Mouse (Mus musculus) gastrocnemius, postnatal 4 days (tissue): ENCODE measurements around the gene Gstm3. TPM values are rescaled to one million over a fixed set of nuclear protein-coding genes. Genes with fewer than 3 reads are reported as not detected.
A peak's percentile ranks its signal among the peaks of the same experiment; 100 is the strongest.
"Not testable (repeated sequence)": the region's sequence is repeated elsewhere in the genome, so short reads cannot be mapped to it uniquely, and the experiment has no call there.

Experiments
- DNase-seq, 2 experiments: peaks; one replicate each; pipeline ENCODE4 v3.0.0; 2021 to 2022; ENCODE audit warnings: low spot score in 2 of 2, mixed read lengths in 2 of 2
- total RNA-seq, 2 experiments: library from RNA; stranded (reverse); gene quantifications; 2 replicates each; pipeline ENCODE4 v1.2.3; 2021

Gstm3 gene
- total RNA-seq, 2 experiments from 2014 or later, result not detected

DNA sequence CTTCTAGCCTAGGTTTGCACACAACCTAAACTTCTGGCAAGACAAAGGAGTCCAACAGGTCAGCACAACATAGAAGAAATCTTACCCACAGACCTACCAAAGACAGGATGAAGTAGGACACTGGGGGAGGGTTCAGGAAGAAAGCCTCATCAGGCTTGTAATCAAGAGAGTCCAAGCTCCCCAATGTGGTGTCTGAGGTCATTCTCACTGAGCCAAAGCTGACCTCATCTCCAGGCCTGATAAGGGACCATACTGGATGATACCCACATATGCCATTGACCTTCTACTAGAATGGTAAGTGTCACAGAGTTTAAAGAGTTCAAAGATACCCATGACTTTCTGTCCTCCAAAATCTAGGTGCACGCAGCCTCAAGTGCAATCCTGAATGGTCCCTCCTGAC, 5.2 kb upstream of the Gstm3 start:
- no peak for DNase-seq

DNA sequence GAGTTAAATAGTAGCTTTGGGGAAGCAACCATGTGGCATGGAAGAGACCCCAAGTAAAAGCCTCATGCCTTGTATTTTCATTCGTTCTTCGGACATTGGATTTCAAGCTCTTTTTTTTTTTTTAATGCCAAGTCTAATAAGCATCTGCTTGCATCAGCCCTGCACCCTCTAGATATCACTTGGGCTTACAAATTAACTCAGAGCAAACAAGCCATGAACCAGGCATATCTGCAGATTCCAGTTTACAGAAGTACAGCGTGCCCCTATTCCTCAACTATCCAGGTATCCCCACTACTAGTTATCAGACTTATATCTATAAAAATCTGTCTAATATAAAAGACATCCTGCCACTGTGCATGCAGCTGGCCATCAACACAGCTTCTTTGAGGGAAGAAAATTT, 3.0 kb upstream of the Gstm3 start:
- no peak for DNase-seq

DNA sequence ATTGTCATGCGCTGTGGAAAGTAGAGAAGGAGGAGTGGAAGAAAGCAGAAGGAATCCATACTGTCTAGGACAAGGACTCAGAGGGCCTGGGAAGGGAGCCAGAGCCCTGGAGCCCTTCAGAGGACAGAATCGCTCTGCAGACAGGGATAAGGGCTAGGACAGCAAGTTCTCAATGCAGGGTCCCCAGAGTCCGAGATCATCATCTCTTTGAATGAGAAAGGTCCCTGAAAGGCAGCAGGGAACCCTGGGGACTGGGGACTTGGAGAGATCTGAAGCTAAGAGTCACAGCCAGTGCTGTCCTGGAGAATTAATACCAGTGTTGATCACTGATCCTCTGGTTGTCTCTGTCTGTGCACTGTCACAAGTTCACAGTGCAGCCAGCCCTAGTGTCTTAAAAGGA, 2.0 kb upstream of the Gstm3 start:
- not testable (repeated sequence) for DNase-seq

DNA sequence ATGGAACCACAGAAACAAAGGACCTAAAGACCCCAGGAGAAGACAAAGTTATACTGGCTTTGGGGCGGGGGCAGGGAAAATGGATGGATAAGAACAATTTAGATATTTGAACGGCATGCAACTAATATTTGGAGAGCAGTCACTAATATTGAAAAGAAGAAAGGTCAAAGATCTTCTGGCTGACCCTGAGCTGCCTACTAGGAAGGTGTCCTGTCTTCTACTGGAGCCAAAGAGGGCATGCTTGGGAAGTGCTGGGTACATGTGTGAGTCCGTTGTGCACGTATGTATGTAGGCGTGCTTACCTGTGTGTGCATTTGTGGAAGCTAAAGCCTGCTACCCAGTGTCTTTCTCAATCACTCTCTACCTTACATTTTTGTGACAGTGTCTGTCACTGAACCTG, 2.5 kb downstream of the Gstm3 start:
- no peak for DNase-seq

DNA sequence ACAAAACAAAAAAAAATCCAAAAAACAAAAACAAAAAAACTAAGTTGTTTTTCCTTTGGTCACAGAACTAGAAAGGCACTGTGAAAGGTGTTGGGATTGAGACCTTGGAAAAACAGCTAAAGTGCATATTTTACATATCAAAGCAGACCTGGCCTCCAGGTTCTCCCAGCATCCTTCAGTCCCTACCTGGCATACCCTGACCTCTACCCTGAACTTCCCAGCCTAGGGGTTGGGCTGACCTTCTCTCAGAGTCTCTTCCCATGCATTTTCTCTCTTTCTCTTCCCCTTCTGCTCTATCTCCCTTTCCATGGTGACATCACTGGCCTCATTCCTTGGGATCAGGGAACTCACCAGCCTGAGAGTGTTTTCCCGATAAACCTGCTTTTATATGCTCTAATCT, 3.5 kb downstream of the Gstm3 start:
- no peak for DNase-seq

DNA sequence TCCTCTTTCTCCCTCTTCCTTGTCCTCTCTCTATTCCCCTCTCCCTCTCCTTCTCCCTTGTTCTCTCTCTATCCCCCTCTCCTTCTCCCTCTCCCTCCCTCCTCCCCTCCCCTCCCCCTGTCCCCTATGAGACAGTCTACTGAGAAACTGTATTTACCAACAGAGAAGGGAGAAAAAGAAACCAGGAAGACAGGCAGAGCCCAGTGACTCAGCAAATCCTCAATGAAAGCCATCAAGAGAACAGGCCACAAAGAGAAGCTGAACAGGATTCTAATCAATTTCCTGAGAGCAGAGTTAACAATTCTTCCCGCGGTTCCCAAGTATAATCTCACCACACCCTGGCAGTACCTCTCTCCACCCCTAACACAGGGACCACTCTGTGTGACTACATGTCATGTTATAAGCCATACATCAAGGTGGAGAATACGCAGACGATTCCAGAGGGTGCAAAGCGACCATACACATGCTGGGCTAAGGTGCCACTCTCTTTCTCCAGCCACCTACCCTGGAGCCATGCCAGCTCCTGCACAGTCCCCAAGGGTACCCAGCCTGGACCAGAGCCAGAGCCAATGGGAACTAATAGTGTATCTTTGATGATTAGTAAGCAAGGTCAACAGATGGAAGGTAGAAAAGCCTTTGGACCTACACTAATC, 4.3 kb downstream of the Gstm3 start:
- DNase-seq, result no peak

DNA sequence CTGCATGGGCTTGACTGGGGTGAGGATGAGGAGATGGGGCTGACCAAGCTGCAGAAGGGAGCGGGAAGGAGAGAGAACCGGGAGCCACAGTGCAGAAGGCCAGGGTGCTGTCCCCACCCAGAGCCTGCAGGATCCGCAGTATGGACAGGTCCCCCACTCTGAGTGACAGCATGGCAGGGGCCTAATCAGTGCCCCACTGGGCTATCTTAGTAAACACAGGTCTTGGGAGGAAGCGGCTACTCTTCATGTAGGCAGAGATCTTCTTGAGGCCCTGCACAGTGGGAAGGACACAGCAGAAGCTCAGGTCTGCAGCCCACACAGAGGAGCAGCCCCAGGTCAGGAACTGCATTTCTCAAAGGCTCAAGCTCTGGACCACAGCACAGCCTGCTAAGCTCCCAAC, 5.1 kb downstream of the Gstm3 start:
- no peak for DNase-seq

DNA sequence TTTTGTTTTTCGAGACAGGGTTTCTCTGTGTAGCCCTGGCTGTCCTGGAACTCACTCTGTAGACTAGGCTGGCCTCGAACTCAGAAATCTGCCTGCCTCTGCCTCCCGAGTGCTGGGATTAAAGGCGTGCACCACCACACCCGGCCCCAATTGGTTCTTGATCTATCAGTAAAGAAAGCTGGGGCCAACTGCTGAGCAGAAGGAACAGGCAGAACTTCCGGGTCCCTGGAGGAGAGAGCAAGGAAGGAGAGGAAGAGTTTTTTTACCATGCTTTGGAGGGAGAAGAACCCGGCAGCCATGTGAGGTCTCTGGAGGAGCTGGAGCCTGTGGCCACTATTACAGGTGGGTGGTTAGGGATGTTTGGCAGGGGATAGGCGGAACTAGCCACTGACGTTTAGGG, 13.8 kb downstream of the Gstm3 start:
- DNase-seq, result not testable (repeated sequence)

DNA sequence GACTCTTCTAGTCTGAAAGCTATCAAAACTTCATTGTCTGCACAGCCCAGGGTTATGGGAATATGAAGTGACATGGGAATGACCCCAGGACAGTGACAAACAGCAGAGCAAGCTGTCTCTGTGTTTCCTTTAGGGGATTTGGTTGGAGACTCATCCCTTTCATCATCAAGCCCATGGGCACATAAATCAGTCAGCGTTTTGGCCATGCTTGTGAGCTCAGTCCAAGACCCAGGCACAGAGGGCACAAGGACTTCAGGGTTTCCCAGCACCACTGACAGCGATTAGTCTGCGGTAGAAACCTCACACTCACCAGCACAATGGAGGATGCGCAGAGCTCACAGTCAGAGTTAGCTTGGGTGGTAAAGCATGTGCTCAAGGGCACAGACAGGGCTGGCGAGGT, 15.2 kb downstream of the Gstm3 start:
- no peak for DNase-seq

DNA sequence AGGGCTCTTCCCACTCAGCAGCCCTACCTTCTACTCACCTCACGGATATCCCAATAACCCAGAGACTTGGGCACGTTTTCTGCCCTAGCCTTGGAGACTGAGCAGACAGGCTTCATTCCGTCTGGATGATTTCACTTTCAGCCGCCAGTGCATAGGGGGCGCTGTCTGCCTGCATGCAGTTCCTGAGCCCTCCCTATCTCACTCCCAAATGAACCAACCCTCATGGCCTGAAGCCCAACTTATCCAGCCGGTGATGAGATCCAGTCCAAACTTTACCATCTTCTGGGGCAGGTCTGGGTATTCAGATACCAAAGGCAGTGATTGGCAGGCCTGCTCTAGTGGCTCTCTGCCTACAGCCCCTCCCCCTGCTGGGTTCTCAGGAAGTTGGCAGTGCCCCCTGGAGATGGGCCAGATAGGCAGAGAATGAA, 15.7 kb downstream of the Gstm3 start:
- peak; percentile 43 to 77 for DNase-seq

DNA sequence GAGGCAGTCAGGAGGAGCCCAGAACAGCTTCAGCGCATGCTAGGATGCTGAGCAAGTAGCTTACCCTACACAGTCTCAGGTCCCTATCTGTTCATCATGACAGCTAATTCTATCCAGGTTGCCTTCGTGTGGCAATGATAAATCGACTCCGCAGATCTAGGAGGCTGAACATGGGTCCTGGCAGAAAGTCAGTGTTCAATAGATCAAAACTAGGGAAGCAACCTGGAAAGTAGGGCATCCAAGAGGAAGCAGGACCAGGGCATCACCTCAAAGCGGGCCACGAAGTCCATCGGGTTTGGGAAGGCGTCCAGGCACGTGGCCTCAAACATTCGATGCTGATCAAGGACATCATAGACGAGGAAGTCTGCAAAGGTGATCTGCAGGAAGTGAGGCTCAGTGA, 18.6 kb downstream of the Gstm3 start:
- DNase-seq, result no peak

DNA sequence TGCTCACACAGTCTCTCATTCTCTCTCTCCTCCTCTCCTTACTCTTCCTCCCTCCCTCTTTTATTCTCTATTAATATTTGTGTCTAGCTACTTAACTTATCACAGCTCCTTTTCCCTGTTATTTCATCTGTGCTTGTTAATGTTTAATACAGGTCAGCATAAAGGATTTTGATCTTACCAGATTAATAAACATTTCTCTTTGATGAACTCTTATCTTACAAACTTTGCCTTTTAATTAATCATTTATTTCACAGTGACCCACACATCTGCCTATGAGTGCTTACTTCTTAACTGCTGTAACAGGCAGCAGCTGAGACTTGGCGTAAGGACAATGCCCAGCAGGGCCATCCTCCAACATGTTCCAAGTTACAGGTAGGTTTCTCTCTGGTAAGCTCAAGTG, 19.6 kb downstream of the Gstm3 start:
- DNase-seq, result not testable (repeated sequence)

DNA sequence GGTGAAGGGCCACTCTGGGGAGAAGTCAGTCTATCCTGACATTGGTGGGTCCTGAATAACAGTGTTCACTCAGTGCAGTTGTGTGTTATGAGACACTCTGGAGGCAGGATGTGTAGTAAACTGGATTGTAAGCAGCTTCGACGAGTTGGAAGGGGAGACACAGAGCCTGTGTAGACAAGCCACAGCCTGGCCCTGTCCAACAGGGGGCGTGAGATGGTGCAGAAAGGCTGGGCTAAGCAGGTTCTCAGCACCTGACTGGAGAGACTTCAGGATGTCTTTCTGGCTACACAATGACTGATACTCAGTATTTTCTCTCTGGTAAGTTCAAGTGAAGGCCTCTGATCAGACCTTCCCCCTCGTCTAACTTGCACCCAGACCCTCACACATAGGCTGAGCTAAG, 23.4 kb downstream of the Gstm3 start:
- no peak for DNase-seq

DNA sequence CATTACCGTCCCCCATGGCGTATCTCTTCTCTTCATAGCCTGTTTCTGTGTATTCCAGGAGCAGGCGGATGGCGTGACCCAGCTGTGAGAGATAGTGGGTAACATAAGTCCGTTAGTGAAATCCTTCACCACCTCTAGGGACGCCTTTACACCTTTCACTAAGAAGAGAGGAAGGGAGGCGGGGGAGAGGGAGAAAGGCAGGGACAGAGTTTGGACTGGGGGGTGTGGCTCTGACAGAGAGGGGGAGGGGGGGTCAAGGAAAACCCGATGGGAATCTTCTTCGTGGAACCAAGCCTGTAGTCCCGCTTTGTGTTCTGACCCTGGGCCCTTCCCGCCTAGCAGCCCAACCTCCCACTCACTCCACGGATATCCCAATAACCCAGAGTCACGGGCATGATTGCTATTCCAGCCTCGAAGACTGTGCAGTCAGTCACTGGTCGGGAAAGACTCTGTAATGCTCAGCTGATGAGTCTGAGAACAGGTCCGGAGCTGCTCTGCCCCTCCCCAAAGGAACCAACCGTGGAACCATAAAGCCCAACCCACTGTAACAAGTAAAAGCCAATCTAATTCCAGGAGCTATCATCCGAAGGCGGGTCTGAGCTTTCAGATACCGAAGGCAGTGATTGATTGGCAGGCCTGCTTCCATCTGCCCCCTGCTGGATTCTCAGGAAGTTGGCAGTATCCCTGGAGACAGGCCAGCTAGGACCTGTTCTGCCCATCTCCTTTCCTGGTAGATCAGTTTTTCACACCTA, 25.7 kb downstream of the Gstm3 start, which contains the start of gene Gstm6:
Gene Gstm6 (minus strand): TSS at position 511 of the 752 bp plus-strand sequence.
- DNase-seq, result no peak

DNA sequence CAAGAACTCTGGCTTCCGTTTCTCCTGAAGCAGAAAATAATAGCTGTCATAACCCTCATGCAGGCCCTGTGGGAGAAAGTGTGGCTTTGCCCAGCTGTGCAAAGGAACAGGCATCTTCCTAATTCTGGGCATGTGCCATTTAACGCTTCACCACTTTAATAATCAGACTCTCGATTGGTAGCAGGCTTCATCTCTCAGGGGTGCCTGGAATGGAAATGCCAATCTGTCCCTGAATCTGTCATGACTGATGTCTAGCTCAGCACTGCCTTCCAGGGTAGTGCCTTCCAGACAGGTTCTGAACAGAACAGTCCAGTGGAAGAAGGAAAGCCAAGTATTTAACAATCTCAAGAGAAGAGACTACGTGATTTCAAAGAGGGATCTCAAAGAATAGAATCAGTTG, 27.8 kb downstream of the Gstm3 start:
- DNase-seq, result no peak

DNA sequence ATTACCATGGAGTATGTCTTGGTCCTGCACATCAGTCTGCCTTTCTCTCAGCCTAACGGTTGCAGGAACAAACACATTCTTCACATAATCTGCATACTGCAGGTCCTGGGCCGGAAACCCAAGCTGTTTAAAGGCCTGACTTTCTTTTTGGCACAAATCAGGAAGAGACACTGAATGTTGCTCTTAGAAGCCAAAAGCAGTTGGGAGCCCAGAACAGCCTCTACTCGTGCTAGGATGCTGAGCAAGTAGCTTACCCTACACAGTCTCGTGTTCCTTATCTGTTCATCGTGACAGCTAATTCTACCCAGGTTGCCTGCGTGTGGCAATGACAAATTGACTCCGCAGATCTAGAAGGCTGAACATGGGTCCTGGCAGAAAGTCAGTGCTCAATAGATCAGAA, 28.6 kb downstream of the Gstm3 start:
- DNase-seq, result no peak

DNA sequence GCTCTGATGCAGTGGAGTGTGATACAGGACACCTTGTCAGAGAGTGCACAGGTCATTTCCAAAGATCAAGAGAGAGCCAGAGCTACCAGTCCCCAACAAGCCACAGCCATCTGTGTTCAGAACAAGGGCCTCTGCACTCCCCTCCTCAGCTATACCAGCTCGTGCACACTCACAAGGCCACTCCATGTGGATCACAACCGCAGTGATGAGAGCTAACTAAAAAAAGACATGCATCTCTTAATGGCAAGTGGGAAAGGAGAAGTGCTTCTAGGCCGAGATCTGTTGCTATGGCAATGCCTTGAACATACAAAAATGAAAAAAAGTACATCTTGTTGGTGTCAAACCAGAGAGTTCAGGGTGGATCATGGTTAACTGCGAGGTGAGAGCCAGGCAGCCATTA, 29.3 kb downstream of the Gstm3 start:
- no peak for DNase-seq

DNA sequence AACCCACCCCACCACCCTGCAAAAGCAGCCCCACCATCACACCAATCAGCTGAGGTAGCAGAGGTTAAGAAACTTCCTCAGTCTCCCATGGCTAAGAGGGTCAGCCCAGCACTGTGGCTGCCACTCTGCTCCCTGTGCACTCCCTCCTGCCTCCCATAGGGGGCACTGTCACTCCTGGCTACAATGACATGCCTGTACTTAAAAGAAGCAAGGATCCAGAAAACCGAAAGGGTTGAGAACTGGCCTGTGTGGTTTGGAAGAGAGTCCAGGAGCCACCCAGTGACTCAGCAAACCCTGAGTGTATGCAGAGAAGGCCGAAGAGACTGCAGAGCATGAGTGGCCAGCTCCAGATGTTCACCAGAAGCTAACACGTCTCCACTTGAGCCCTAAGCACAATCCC, 29.7 kb downstream of the Gstm3 start:
- DNase-seq, result peak; percentile 45 to 53

DNA sequence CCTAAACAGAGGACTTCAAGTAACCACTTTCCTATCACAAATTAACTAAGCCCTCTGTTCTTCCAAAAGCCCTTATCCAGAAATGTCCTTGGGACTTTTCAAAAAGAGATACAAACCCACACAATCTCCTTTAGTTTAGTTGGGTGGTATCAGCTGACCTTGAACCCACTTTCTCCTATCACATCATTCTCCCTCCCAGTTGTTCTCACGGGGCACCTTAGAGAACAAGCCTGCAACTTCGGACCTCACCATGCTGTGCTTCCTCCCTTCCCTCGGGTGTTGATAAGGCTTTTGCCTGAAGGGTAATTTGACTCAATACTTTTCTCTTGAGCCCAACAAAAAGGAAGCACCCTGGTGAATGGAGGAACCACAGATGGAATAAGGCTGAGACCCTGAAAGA, 33.2 kb downstream of the Gstm3 start:
- no peak for DNase-seq

DNA sequence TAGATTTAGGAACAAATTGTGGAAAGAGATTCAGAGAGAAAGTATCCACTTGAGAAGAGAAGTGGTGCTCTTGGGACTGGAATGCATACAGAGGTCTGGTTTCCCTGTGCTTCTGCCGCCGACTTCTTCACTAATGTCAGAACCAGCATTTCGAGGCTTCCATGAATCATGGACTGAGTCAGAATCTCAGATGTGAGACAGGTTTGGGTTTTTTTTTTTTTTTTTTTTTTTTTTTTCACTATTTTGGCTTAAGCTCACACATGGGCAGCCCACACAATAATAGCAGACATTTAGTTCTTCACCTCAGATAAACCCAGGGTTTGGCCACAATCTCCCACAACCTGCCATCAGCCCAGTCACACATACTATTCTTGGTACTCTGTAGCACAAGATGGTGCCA, 33.8 kb downstream of the Gstm3 start:
- no peak for DNase-seq

DNA sequence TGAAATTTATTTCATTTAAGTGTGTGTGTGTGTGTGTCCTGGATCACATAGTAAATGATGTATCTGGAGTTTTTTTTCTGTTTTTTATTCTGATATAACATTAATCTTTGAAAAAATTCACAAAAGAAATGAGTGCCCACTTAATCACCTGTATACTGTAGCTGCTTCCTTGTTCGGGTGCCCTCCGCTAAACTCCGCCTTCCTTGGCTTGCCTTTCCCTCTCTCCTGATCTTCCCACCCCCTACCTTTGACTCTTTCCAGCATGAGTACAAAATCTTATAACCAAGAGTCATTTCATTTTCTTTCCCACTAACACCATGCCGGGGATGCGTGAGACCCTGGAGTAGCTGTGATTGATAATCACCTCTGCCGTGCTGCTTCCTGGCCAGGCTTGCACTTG, 37.0 kb downstream of the Gstm3 start:
- DNase-seq, result no peak

DNA sequence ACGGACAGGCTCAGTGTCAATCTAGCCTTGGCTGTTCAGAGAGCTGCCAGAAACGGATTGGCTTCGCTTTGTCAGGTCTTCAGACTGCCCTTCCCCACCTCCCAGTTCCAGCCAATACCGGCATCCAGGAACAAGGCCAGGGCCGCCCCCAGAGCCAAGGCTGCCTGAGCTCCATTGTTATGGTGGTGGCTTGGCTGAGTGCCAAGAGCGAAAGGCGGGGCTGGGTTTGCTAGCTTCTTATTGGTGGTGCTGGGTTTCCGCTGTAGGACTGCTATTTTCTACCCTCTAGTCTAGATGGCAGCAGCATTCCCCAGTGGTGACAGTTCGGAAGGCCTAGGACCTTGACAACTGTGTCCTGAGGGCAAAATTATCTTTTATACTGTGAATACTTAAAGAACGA, 37.4 kb downstream of the Gstm3 start, which contains the start of gene Gstm7:
Gene Gstm7 (minus strand): TSS at position 148 of the 400 bp plus-strand sequence.
- DNase-seq, result peak; percentile 91 to 97

DNA sequence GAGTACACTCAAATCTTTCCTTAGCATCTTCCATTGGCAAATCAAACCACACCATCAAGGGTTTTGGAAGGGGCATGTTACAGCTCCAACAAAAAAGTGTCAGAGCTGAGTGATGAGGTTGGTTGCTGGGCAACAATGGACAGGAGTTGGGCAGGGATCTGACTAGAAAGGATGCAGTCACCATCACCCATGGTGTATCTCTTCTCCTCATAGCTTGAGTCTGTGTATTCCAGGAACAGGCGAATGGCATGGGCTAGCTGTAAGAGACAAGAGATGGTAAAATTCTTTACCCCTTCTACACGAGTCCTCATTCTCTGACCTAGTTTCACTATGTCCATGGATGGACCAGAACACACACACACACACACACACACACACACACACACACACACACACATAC, 37.9 kb downstream of the Gstm3 start:
- DNase-seq, result no peak
